Mouse (Mus musculus) central nervous system, embryonic 11.5 days (tissue): Measurements from ENCODE around the gene Cabin1. TPM values are rescaled to one million over a fixed set of nuclear protein-coding genes. Genes with fewer than 3 reads are reported as not detected.

ENCODE experiments used
- polyA plus RNA-seq: library from polyadenylated mRNA; depleted of rRNA; stranded (reverse); fragments of >200 nt; gene quantifications from 2 replicates; pipeline ENCODE4 v1.2.3, GENCODE M21; 2012; rRNA removed

The Cabin1 gene
- polyA plus RNA-seq: 35.0 and 37.3 TPM in 2 replicates

DNA sequence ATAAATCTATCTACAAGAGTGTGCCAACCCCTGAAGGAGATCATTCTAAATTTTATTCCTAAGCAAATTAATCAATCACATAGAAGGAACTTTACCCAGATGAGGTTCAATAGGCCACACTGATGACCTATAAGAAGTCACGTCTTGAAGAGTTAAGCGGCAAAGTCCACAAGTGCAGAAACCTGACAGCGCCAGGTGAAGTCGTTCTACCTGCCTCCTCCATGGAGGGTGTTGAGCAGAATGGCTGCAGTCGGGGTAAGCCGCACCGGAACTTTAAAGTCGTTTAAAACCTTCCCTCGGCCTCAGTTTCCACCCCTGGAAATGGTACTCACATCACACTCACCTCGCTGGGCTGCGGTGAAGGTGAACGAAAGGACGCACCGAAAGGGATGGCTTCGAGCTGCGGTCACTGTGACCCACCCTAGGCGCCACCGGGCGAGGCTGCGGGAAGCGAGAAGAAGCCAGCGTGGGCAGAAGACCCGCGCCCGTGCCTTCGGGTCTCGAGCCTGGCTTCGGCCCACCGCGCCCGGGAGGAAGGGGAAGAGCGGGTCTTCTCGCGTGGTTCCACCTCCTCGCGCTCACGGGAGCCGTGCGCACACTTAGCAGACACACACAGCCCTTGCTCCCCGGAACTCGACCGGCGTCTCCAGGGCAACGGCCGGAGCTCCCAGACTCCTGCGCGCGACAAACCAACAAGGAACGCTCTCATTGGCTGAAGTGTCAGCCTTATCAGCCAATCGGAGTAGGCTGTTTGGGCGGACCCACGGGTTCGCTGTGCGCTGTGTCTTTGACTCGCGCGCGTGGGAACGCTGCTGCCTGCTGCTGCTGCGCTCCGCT lies at the start of gene Cabin1:
Gene Cabin1, minus strand, starts transcription at position 660 of the 837 bp plus-strand sequence.

DNA sequence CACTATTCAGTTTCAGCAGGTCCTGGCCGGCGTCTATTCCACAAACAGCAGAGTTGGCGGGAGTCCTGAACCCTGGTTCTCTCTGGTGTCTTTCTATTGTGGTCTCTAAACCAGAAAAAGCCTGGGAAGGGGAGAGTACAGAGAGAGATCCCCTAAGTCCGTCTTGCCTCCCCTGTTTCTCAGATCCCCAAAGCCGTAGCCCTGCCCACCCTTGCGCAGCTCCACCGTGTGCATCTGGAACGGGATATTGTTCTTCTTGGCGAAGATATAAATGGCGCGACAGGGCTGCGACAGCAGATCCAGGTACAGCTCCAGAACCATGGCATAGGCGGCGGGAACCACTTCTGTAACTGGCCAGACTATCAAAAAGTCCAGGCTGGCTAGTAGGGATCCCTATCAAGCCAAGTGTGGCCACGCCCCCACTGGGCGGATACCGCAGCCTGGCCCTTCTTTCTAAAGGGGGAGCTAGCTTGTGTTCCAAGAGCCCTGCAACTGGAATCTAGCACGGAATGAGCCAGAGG lies 34.1 kb upstream of the Cabin1 start, which contains the start of gene Gstt1:
Gene Gstt1, minus strand, starts transcription at position 409 of the 521 bp plus-strand sequence.

GRCm38 (mm10) chr10:75780769-75781578 lies 16.8 kb upstream of the Cabin1 start, which contains the start of the genes Gm20441 and Gstt3:
Gene Gm20441, minus strand, starts transcription at chr10:75780954.
Gene Gstt3, minus strand, starts transcription at chr10:75781414.

DNA sequence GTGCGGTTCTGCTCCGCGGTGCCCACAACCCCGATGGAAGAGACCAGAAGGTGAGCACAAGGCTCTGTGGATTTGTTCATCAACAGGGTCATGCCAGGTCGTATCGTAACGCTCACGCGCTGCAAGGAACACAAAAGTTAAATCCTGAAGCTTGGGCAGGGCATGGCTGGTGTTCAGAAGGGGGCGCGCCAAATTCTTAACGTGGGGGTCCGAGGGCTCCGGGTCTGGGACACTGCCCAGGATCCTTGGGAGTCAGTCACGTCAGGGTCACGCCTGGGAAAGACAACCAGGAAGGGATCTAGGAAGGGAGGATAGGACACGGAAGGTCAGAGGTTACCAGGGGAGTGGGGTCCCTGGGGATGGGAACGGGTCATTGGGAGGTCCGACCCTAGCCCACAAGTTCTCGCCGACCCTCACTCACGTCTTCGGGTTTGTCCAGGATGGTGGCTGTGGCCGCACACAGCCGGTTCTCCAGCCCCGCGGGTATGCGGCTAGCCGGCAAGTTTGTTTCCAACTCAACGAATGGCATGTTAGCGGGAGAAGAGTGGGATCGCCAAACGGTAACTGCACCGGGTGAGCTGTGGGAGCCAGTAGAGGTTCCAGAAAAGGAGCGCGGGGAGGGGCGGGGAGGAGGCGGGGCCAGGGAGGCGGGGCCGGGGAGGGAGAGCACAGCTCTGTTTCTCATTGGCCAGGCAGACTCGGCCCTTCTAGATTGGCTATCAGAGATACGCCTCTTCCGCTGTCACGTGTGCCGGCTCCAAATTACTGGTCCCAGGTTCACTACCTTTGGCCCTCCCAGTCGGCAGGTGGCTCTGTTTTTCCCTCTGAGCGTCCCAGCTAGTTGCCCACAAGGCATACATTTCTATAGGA lies 8.9 kb upstream of the Cabin1 start, which contains the start of gene Ddt:
Gene Ddt, minus strand, starts transcription at position 620 of the 870 bp plus-strand sequence.

GRCm38 (mm10) chr10:75643741-75644343 lies 120.3 kb downstream of the Cabin1 start, which contains the start of gene Susd2:
Gene Susd2, minus strand, starts transcription at chr10:75644008.

Other genes with a start within 250 kb of the Cabin1 start
- 123 and 166 TPM in 2 replicates for gene Snrpd3, start 246.8 kb downstream of the Cabin1 start, polyA plus RNA-seq
- gene Gucd1, start 246.4 kb downstream of the Cabin1 start, polyA plus RNA-seq: 25.8 and 33.1 TPM in 2 replicates
- gene Lrrc75b, start 204.0 kb downstream of the Cabin1 start, polyA plus RNA-seq: 4.1 and 4.3 TPM in 2 replicates
- 1.2 and 1.7 TPM in 2 replicates for gene Ggt1, start 202.7 kb downstream of the Cabin1 start, polyA plus RNA-seq
- 1.1 and 3.1 TPM in 2 replicates for gene Ggt5, start 175.0 kb downstream of the Cabin1 start, polyA plus RNA-seq
- 2.1 and 2.8 TPM in 2 replicates for gene Susd2, start 120.3 kb downstream of the Cabin1 start, polyA plus RNA-seq
- 54.7 and 59.6 TPM in 2 replicates for gene Ddt, start 9.1 kb upstream of the Cabin1 start, polyA plus RNA-seq
- not detected in 2 replicates for gene Gm20441, start 16.6 kb upstream of the Cabin1 start, polyA plus RNA-seq
- 1.3 and 2.3 TPM in 2 replicates for gene Gstt3, start 17.1 kb upstream of the Cabin1 start, polyA plus RNA-seq
- 6.6 and 8.6 TPM in 2 replicates for gene Gstt1, start 34.2 kb upstream of the Cabin1 start, polyA plus RNA-seq
- not detected in 2 replicates for gene Gstt4, start 58.2 kb upstream of the Cabin1 start, polyA plus RNA-seq
- gene Gstt2, start 73.1 kb upstream of the Cabin1 start, polyA plus RNA-seq: 11.9 and 12.5 TPM in 2 replicates
- 736 and 1,827 TPM in 2 replicates for gene Mif, start 95.9 kb upstream of the Cabin1 start, polyA plus RNA-seq
- gene Derl3, start 129.1 kb upstream of the Cabin1 start, polyA plus RNA-seq: 2.4 and 3.3 TPM in 2 replicates
- gene Smarcb1, start 157.3 kb upstream of the Cabin1 start, polyA plus RNA-seq: 136 TPM in 2 replicates
- 14.2 and 18.3 TPM in 2 replicates for gene Chchd10, start 168.8 kb upstream of the Cabin1 start, polyA plus RNA-seq
- 36.9 and 51.5 TPM in 2 replicates for gene Mmp11, start 172.2 kb upstream of the Cabin1 start, polyA plus RNA-seq
- gene Gm867, start 176.3 kb upstream of the Cabin1 start, polyA plus RNA-seq: 0.59 and 1.6 TPM in 2 replicates
- not detected in 2 replicates for gene Vpreb3, start 178.7 kb upstream of the Cabin1 start, polyA plus RNA-seq
- gene Gm5134, start 190.2 kb upstream of the Cabin1 start, polyA plus RNA-seq: 0.05 and 0.11 TPM in 2 replicates